Mouse (Mus musculus) layer of hippocampus, postnatal 36 days (tissue): ENCODE measurements around the gene Rcan2. TPM values are rescaled to one million over a fixed set of nuclear protein-coding genes. Genes with fewer than 3 reads are reported as not detected.

Source experiments
- DNase-seq, 2 experiments: peaks; one replicate each; pipeline ENCODE4 v3.0.0; 2022
- total RNA-seq, 2 experiments: library from RNA; stranded (reverse); gene quantifications; 2 replicates each; pipeline ENCODE4 v1.2.3; 2021

Rcan2 gene
- total RNA-seq, 2 experiments from 2014 or later = 66.4 to 77.0 TPM

GRCm38 (mm10) chr17:44025011-44025410 lies 223.9 kb downstream of the Rcan2 start:
- no peak for DNase-seq

- no peak for DNase-seq
Observed at GRCm38 (mm10) chr17:44025935-44026334, 224.8 kb downstream of the Rcan2 start.

GRCm38 (mm10) chr17:44026378-44026777 lies 225.2 kb downstream of the Rcan2 start:
- DNase-seq = no peak

GRCm38 (mm10) chr17:44026786-44027185 lies 225.6 kb downstream of the Rcan2 start:
- DNase-seq = no peak

GRCm38 (mm10) chr17:44027311-44027710 lies 226.2 kb downstream of the Rcan2 start:
- DNase-seq = no peak

GRCm38 (mm10) chr17:44029616-44030015 lies 228.5 kb downstream of the Rcan2 start:
- DNase-seq = no peak

GRCm38 (mm10) chr17:44030776-44031587 lies 229.8 kb downstream of the Rcan2 start:
- DNase-seq = peak; percentile 37 to 53

- no peak for DNase-seq
Observed at GRCm38 (mm10) chr17:44035005-44035404, 233.9 kb downstream of the Rcan2 start.

- peak in 1 of 2 experiments; percentile 20 for DNase-seq
Observed at GRCm38 (mm10) chr17:44038656-44039055, 237.5 kb downstream of the Rcan2 start.

GRCm38 (mm10) chr17:44040449-44040848 lies 239.3 kb downstream of the Rcan2 start:
- no peak for DNase-seq

GRCm38 (mm10) chr17:44042301-44042700 lies 241.2 kb downstream of the Rcan2 start:
- DNase-seq = no peak

GRCm38 (mm10) chr17:44042861-44043260 lies 241.7 kb downstream of the Rcan2 start:
- no peak for DNase-seq

GRCm38 (mm10) chr17:44053427-44053826 lies 252.3 kb downstream of the Rcan2 start:
- no peak for DNase-seq

GRCm38 (mm10) chr17:44057123-44057522 lies 256.0 kb downstream of the Rcan2 start:
- DNase-seq = no peak

GRCm38 (mm10) chr17:44058145-44058544 lies 257.0 kb downstream of the Rcan2 start:
- no peak for DNase-seq

GRCm38 (mm10) chr17:44060781-44061180 lies 259.6 kb downstream of the Rcan2 start:
- DNase-seq = no peak

- no peak for DNase-seq
Observed at GRCm38 (mm10) chr17:44061289-44061890, 260.2 kb downstream of the Rcan2 start.

GRCm38 (mm10) chr17:44068876-44069275 lies 267.7 kb downstream of the Rcan2 start:
- DNase-seq = no peak

GRCm38 (mm10) chr17:44071680-44072079 lies 270.5 kb downstream of the Rcan2 start:
- no peak for DNase-seq

- no peak for DNase-seq
Observed at GRCm38 (mm10) chr17:44075601-44076000, 274.4 kb downstream of the Rcan2 start.

GRCm38 (mm10) chr17:44076051-44076680 lies 275.0 kb downstream of the Rcan2 start:
- DNase-seq = no peak

GRCm38 (mm10) chr17:44077146-44077842 lies 276.1 kb downstream of the Rcan2 start:
- DNase-seq = no peak

GRCm38 (mm10) chr17:44077843-44078160 lies 276.7 kb downstream of the Rcan2 start:
- no peak for DNase-seq
